Mouse (Mus musculus) embryonic facial prominence, embryonic 10.5 days (tissue): ENCODE results near the gene Aldh18a1. TPM values are rescaled to one million over a fixed set of nuclear protein-coding genes. Genes with fewer than 3 reads are reported as not detected.

ENCODE experiments used
- DNase-seq: peaks from one replicate; pipeline ENCODE4 v3.0.0-alpha.2; 2017; ENCODE audit warnings: low spot score
- H3K27ac ChIP-seq: fragments of 300-500 bp; sonication (generic); replicated peaks from 2 replicates; pipeline ENCODE4 v1.5.1; 2016; ENCODE audit warnings: mild to moderate bottlenecking
- H3K27me3 ChIP-seq: fragments of 300-500 bp; sonication (generic); replicated peaks from 2 replicates; pipeline ENCODE4 v1.6.1; 2016; ENCODE audit warnings: low read depth, mild to moderate bottlenecking; ENCODE audit not compliant: poor library complexity, severe bottlenecking
- H3K36me3 ChIP-seq: fragments of 300-500 bp; sonication (generic); replicated peaks from 2 replicates; pipeline ENCODE4 v1.6.1; 2016; ENCODE audit warnings: mild to moderate bottlenecking, moderate library complexity
- H3K4me1 ChIP-seq: fragments of 300-500 bp; sonication (generic); 2 replicates; pipeline ENCODE4 v1.6.1; 2016
- H3K4me3 ChIP-seq: fragments of 300-500 bp; sonication (generic); 2 replicates; pipeline ENCODE4 v1.5.1; 2016; ENCODE audit warnings: mild to moderate bottlenecking, moderate library complexity
- H3K9me3 ChIP-seq: fragments of 300-500 bp; sonication (generic); 2 replicates; pipeline ENCODE4 v1.6.1; 2016; ENCODE audit warnings: mild to moderate bottlenecking
- WGBS: fragments of 180-500 bp; shearing (Covaris S2); methylation state at CpG from one replicate; pipeline ENCODE4 v1.1.7; 2016; 5-methylcytosine and 5-hydroxymethylcytosine counted together
- polyA plus RNA-seq: library from polyadenylated mRNA; unstranded; fragments of >200 nt; fragmentation: Nextera tagmentation; extraction: Ambion mirVana; gene quantifications from 2 replicates; pipeline ENCODE4 v1.2.1, GENCODE M21; 2016

Gene Aldh18a1
- polyA plus RNA-seq, 1 experiment from 2014 or later = 91.0 TPM

- WGBS = 79% methylated on average over 7 of the region's 7 CpGs
- DNase-seq = no peak
- H3K4me1 ChIP-seq = peaks cover 26% of the 10 kb centered on the region
- H3K27me3 ChIP-seq = no peaks in the 10 kb centered on the region
- H3K36me3 ChIP-seq = no peaks in the 10 kb centered on the region
- H3K4me3 ChIP-seq = no peak overlapping the region
- H3K27ac ChIP-seq = no peak overlapping the region
- H3K9me3 ChIP-seq = no peaks in the 10 kb centered on the region
Observed at GRCm38 (mm10) chr19:40514376-40514775, 73.9 kb downstream of the Aldh18a1 start.

DNA sequence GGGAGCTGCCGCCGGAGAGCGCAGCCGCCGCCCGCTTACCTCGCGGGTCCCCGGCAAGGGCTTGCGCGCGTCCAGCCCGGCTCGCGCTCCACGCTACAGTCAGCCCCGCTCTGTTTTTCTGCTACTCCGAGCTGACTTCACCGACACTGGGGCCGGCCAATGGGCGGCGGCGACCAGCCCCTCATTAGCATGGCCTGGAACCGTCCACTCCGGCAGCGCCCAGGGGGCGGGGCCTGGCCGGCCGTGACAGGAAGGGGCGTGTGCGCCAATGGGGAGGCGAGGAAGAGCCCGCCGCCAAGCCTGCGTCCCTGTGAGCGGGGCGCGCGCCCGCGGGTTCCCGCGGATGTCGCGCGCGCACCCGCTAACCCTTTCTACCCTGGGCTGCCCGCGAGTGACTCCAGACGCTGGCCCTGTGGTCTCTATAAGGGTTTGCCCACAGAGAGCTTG, 74.6 kb downstream of the Aldh18a1 start, which contains the start of gene Sorbs1:
TSS of gene Sorbs1 (minus strand) at position 148 of the 447 bp plus-strand sequence.
- Histone ChIP-seq H3K9me3 (no peaks in the 10 kb centered on the region), H3K4me3 (peak within 1 kb of the TSS; percentile 82), H3K27me3 (no peaks in the 10 kb centered on the region), H3K36me3 (no peaks in the 10 kb centered on the region), H3K27ac (peak within 1 kb of the TSS; percentile 87), H3K4me1 (peaks cover 22% of the 10 kb centered on the region)
- peak; percentile 98 for DNase-seq
- under 1% methylated on average over 51 of the region's 51 CpGs for WGBS

GRCm38 (mm10) chr19:40512500-40513421, 75.5 kb downstream of the Aldh18a1 start:
- peak overlapping the region; percentile 82 for H3K4me3 ChIP-seq
- peak; percentile 63 for DNase-seq
- WGBS = under 1% methylated on average over 34 of the region's 34 CpGs
- H3K27ac ChIP-seq = peak overlapping the region; percentile 87
- no peaks in the 10 kb centered on the region for H3K27me3 ChIP-seq
- H3K36me3 ChIP-seq = no peaks in the 10 kb centered on the region
- peaks cover 22% of the 10 kb centered on the region for H3K4me1 ChIP-seq
- no peaks in the 10 kb centered on the region for H3K9me3 ChIP-seq

DNA sequence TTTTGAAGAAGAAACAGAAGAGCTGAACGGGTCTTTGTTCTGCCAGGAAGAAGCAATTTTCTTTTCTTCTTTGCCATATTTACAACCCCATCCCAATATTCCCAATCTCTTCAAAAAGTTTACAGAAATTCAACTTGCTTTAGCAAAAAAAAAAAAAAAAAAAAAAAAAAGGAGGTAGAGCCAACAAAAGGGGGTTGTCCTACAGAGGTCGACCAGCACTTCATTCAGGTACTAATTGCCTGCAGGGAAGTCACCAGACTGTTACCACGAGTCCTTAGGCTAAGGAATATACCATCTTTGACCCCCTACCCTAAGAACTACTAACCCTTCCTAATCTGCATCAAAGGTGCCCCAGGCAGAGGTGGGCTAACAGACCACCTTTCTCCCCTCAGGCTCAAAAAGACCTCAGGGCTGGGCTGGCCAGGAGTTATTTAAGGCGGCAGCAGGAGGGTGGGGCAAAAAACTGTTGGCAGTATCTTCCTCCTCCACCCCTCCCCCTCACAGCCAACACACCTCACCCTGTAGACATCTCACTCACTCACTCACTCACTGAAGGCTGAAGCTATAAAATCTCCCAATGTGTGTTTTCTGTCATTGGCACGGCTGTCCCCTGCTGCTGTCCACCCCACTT, 76.5 kb downstream of the Aldh18a1 start:
- H3K4me1 ChIP-seq = peaks cover 22% of the 10 kb centered on the region
- no peaks in the 10 kb centered on the region for H3K9me3 ChIP-seq
- no peak overlapping the region for H3K27ac ChIP-seq
- H3K4me3 ChIP-seq = peak overlapping the region; percentile 82
- no peak for DNase-seq
- H3K27me3 ChIP-seq = no peaks in the 10 kb centered on the region
- no peaks in the 10 kb centered on the region for H3K36me3 ChIP-seq
- 25% methylated on average over 5 of the region's 5 CpGs for WGBS

DNA sequence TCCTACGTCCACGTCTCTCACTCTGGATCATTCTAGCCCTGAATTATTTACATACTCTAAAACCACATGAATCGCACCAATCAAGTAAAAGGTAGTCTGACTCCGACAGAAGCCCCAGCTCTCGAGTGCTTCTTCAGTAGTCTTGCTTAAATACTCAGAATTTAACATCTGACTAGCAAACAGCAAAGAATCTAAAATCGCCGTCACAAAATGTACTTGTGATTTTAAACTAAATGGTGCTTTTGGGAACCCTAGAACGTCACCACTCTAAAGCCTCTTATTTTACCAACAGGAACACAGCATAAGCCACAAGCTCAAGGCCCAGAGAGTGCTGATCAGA, 77.2 kb downstream of the Aldh18a1 start:
- H3K27ac ChIP-seq = no peak overlapping the region
- H3K9me3 ChIP-seq = no peaks in the 10 kb centered on the region
- DNase-seq = no peak
- no peaks in the 10 kb centered on the region for H3K36me3 ChIP-seq
- H3K4me3 ChIP-seq = no peak overlapping the region
- 78% methylated on average over 8 of the region's 8 CpGs for WGBS
- no peaks in the 10 kb centered on the region for H3K27me3 ChIP-seq
- H3K4me1 ChIP-seq = peaks cover 22% of the 10 kb centered on the region

GRCm38 (mm10) chr19:40510387-40511099, 77.7 kb downstream of the Aldh18a1 start:
- peaks cover 22% of the 10 kb centered on the region for H3K4me1 ChIP-seq
- DNase-seq = no peak
- WGBS = 83% methylated on average over 13 of the region's 13 CpGs
- H3K4me3 ChIP-seq = no peak overlapping the region
- H3K36me3 ChIP-seq = no peaks in the 10 kb centered on the region
- H3K27ac ChIP-seq = no peak overlapping the region
- no peaks in the 10 kb centered on the region for H3K9me3 ChIP-seq
- H3K27me3 ChIP-seq = no peaks in the 10 kb centered on the region

DNA sequence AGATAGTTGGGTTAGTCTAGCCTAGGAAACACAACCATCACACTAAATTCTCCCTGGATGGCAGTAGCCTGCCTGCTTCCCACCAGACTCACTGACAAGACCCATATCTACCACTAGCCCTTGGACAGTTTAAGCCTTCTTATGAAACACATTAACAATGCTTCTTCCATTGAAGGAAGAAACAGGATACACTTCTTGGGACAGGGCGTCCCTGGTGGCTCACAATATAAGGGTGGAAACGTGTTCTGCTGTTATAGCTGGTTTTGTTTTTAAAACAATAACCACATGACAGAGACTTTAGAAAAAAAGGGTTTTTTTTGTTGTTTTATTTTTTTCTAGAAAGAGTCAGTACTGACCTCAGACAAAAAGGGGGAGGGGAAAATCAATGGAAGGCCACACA, 79.0 kb downstream of the Aldh18a1 start:
- H3K4me3 ChIP-seq = no peak overlapping the region
- no peak overlapping the region for H3K27ac ChIP-seq
- H3K4me1 ChIP-seq = peaks cover 22% of the 10 kb centered on the region
- no peaks in the 10 kb centered on the region for H3K36me3 ChIP-seq
- H3K27me3 ChIP-seq = no peaks in the 10 kb centered on the region
- no peak for DNase-seq
- no peaks in the 10 kb centered on the region for H3K9me3 ChIP-seq
- WGBS = 84% methylated on average over 2 of the region's 2 CpGs

DNA sequence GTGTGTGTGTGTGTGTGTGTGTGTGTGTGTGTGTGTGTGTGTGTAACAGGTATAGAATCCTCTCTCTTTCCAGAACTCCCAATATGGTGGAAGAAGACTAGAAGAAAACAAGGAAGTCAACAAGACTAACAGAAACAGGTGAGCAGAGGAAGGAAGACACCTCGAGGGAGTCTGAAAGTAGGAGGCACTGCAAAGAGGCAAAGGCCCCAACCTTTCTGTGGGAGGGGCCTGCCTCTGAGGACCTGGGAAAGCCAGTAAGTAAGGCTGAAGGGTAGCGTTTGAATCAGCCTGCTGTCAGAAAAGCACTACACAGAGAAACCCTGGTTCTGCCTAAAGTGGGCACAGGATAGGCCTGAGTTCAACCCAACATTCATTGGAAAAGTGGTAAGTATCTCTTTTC, 79.4 kb downstream of the Aldh18a1 start:
- H3K27ac ChIP-seq = no peak overlapping the region
- 50% methylated on average over 2 of the region's 2 CpGs for WGBS
- peaks cover 22% of the 10 kb centered on the region for H3K4me1 ChIP-seq
- H3K4me3 ChIP-seq = no peak overlapping the region
- no peaks in the 10 kb centered on the region for H3K27me3 ChIP-seq
- DNase-seq = no peak
- no peaks in the 10 kb centered on the region for H3K36me3 ChIP-seq
- H3K9me3 ChIP-seq = no peaks in the 10 kb centered on the region

GRCm38 (mm10) chr19:40506965-40507364, 81.3 kb downstream of the Aldh18a1 start:
- no peak overlapping the region for H3K27ac ChIP-seq
- DNase-seq = no peak
- no peaks in the 10 kb centered on the region for H3K9me3 ChIP-seq
- no peak overlapping the region for H3K4me3 ChIP-seq
- 77% methylated on average over 3 of the region's 3 CpGs for WGBS
- no peaks in the 10 kb centered on the region for H3K36me3 ChIP-seq
- H3K4me1 ChIP-seq = peaks cover 11% of the 10 kb centered on the region
- no peaks in the 10 kb centered on the region for H3K27me3 ChIP-seq

- H3K36me3 ChIP-seq = no peaks in the 10 kb centered on the region
- WGBS = 88% methylated on average over 7 of the region's 7 CpGs
- no peak overlapping the region for H3K4me3 ChIP-seq
- H3K27me3 ChIP-seq = no peaks in the 10 kb centered on the region
- H3K27ac ChIP-seq = no peak overlapping the region
- H3K4me1 ChIP-seq = peaks cover 5% of the 10 kb centered on the region; the same call in 1 of the 2 replicates
- no peaks in the 10 kb centered on the region for H3K9me3 ChIP-seq
- DNase-seq = no peak
Observed at GRCm38 (mm10) chr19:40504336-40504735, 83.9 kb downstream of the Aldh18a1 start.
